Mouse (Mus musculus) stomach, embryonic 14.5 days (tissue): ENCODE data around the gene Tns3. TPM values are rescaled to one million over a fixed set of nuclear protein-coding genes. Genes with fewer than 3 reads are reported as not detected.
A peak's percentile ranks its signal among the peaks of the same experiment; 100 is the strongest.

Source experiments
- ATAC-seq: fragments of 200-750 bp; cut with Nextera tagmentation; 2 replicates; pipeline ENCODE4 v1.8.0; 2017; ENCODE audit warnings: low read depth, moderate TSS enrichment; ENCODE audit not compliant: insufficient number of reproducible peaks, insufficient read depth, low FRiP score
- H3K27ac ChIP-seq: fragments of 300-500 bp; sonication (generic); 2 replicates; pipeline ENCODE4 v1.5.1; 2014; ENCODE audit warnings: mild to moderate bottlenecking, low read length, moderate library complexity, mixed read lengths
- H3K27me3 ChIP-seq: fragments of 300-500 bp; sonication (generic); 2 replicates; pipeline ENCODE4 v1.6.1; 2014; ENCODE audit warnings: low read length, control low read depth, mixed read lengths; ENCODE audit not compliant: control insufficient read depth, insufficient read depth
- H3K36me3 ChIP-seq: fragments of 300-500 bp; sonication (generic); 2 replicates; pipeline ENCODE4 v1.6.1; 2014; ENCODE audit warnings: mild to moderate bottlenecking, control low read depth, low read length, moderate library complexity, mixed read lengths; ENCODE audit not compliant: control insufficient read depth, insufficient read depth
- H3K4me1 ChIP-seq: fragments of 300-500 bp; sonication (generic); 2 replicates; pipeline ENCODE4 v1.6.1; 2014; ENCODE audit warnings: low read length, control low read depth, mixed read lengths; ENCODE audit not compliant: control insufficient read depth, insufficient read depth
- H3K4me2 ChIP-seq: fragments of 300-500 bp; sonication (generic); replicated peaks from 2 replicates; pipeline ENCODE4 v1.6.1; 2014; ENCODE audit warnings: low read depth, low read length, control low read depth
- H3K4me3 ChIP-seq: fragments of 300-500 bp; sonication (generic); 2 replicates; pipeline ENCODE4 v1.5.1; 2014; ENCODE audit warnings: low read depth, low read length, control low read depth
- H3K9ac ChIP-seq: fragments of 300-500 bp; sonication (generic); replicated peaks from 2 replicates; pipeline ENCODE4 v1.6.1; 2014; ENCODE audit warnings: low read depth, mild to moderate bottlenecking, control low read depth, low read length, moderate library complexity, mixed read lengths
- H3K9me3 ChIP-seq: fragments of 300-500 bp; sonication (generic); 2 replicates; pipeline ENCODE4 v1.6.1; 2016; ENCODE audit warnings: low read depth, low read length, control low read depth; ENCODE audit not compliant: control insufficient read depth
- WGBS: fragments of 180-500 bp; shearing (Covaris S2); extraction: QIAGEN DNeasy Blood & Tissue Kit; methylation state at CpG from one replicate; pipeline ENCODE4 v1.1.7; 2014; 5-methylcytosine and 5-hydroxymethylcytosine counted together
- polyA plus RNA-seq: library from polyadenylated mRNA; unstranded; fragments of >200 nt; fragmentation: Nextera tagmentation; extraction: Ambion mirVana; gene quantifications from 2 replicates; pipeline ENCODE4 v1.2.1, GENCODE M21; 2014

The Tns3 gene
- polyA plus RNA-seq, 1 experiment from 2014 or later: 31.2 TPM

DNA sequence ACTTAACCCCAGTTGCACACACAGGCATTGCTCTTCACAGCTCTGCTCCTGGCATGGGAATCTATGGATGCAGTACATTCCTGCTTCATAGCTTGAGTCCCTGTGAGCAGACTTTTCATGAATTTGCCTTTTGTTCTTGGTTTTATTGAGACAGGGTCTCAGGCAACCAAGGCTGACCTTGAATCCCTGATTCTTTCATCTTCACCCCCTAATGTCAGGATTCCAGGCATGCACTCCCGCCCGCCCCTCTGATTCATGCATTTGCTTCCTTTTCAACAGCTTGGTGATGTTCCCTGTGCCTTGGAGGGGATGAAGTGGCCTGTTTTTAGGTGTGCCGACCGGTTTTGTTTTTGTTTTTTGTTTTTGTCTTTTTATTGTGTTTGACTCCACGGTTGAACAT, 35.4 kb upstream of the Tns3 start:
- Histone ChIP-seq H3K27ac (no peak overlapping the region), H3K4me3 (no peak overlapping the region), H3K36me3 (no peaks in the 10 kb centered on the region), H3K27me3 (no peaks in the 10 kb centered on the region), H3K4me2 (no peak overlapping the region), H3K9ac (no peak overlapping the region), H3K9me3 (no peaks in the 10 kb centered on the region), H3K4me1 (peaks cover 9% of the 10 kb centered on the region; the same call in 1 of the 2 replicates)
- ATAC-seq: no peak
- 76% methylated on average over 5 of the region's 5 CpGs for WGBS

DNA sequence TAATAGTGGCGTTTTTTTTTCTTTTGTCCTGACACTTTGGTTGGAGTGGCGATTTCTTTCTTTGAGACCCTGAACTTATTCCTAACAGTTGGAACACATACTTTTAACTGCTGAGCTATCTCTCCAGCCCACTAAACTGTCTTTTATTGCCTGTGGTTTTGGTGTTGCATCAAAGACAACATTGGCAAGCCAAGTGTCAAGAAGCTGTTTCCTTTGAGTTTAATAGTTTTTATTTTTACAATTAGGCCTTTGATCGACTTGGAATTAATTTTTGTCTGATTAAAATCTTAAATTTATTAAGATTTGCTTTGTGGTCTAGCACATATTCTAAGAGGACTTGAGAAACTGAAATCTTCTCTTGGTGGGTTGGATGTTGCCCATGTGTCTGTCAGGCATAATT, 33.3 kb upstream of the Tns3 start:
- no peak overlapping the region for H3K4me3 ChIP-seq
- peaks cover 21% of the 10 kb centered on the region for H3K4me1 ChIP-seq
- no peaks in the 10 kb centered on the region for H3K9me3 ChIP-seq
- H3K27ac ChIP-seq: no peak overlapping the region
- ATAC-seq: no peak
- H3K4me2 ChIP-seq: no peak overlapping the region
- H3K36me3 ChIP-seq: no peaks in the 10 kb centered on the region
- H3K27me3 ChIP-seq: no peaks in the 10 kb centered on the region
- H3K9ac ChIP-seq: no peak overlapping the region
- 85% methylated on average over 3 of the region's 3 CpGs for WGBS

DNA sequence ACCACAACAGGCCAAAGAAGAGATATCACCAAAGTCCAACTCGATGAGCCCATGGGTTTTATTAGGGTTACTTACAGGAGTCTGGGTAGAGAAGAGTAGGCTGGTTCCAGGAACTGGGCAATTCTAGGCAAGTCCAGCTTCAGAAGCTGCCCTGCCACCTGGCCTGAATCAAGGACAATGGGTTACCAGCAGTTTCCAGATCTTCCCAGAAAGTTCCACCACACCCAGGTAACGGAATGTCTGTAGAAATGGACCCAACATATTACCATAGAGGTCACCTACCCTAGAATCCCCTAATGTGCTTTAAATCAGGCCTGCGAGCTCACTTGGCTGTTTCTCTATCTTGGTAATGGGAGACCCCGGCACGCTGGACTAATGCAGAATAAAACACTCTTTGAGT, 29.8 kb upstream of the Tns3 start:
- H3K9me3 ChIP-seq: no peaks in the 10 kb centered on the region
- H3K27ac ChIP-seq: peak overlapping the region; percentile 34; the same call in 1 of the 2 replicates
- H3K9ac ChIP-seq: no peak overlapping the region
- WGBS: 96% methylated on average over 5 of the region's 5 CpGs
- no peak overlapping the region for H3K4me2 ChIP-seq
- no peaks in the 10 kb centered on the region for H3K36me3 ChIP-seq
- no peak overlapping the region for H3K4me3 ChIP-seq
- no peak for ATAC-seq
- no peaks in the 10 kb centered on the region for H3K27me3 ChIP-seq
- peaks cover 20% of the 10 kb centered on the region for H3K4me1 ChIP-seq

DNA sequence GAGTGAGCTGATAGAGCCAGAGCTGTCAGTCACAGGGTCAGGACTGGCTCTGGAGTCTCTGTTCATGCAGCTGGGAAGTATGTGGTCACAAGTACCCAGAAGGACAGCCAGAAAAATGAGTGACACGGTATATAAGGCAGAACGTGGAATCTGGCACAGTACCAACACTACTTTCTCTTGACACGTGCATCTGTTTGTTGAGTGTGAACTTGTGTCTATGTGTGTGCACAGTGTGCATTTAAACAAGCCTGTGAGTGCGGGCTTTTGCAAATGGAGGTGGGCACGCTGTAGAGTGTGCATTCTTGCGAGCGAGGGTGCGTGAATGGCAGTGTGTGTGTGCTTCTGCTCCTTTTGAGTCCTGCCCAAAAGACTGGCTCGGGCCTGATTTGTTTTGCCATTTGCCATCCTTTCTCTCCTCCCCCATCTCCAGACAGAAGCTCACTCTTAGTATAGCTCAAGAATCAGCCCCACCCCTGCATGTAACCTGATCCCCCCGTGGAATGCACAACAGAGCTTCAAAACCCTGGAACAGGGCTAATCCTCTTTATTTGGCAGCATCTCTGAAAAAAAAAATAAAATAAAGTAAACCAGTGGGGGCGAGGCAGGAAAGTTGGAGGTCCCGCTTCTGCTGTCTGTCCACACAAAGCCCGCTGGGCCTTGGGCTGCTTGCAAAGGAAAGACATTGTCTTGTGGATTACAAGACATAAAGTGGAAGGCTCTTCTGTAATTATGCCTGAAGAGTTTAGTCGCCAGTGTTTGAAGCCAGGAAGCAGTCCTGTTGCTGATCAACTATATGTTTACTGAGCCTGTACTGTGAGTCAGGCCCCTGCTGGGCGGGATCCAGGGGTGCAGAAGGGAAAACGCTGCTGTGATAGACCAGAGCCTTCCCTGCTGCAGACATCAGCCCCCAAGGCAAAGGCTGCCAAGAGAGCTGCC, 28.5 kb upstream of the Tns3 start:
- H3K9ac ChIP-seq: no peak overlapping the region; the same call in 1 of the 2 replicates
- no peaks in the 10 kb centered on the region for H3K36me3 ChIP-seq
- H3K9me3 ChIP-seq: no peaks in the 10 kb centered on the region
- H3K4me1 ChIP-seq: peaks cover 20% of the 10 kb centered on the region
- no peaks in the 10 kb centered on the region for H3K27me3 ChIP-seq
- peak overlapping the region; percentile 91 for H3K27ac ChIP-seq
- peak; percentile 80 for ATAC-seq
- H3K4me3 ChIP-seq: no peak overlapping the region
- H3K4me2 ChIP-seq: peak overlapping the region; percentile 26
- WGBS: 7% methylated on average over 16 of the region's 16 CpGs

DNA sequence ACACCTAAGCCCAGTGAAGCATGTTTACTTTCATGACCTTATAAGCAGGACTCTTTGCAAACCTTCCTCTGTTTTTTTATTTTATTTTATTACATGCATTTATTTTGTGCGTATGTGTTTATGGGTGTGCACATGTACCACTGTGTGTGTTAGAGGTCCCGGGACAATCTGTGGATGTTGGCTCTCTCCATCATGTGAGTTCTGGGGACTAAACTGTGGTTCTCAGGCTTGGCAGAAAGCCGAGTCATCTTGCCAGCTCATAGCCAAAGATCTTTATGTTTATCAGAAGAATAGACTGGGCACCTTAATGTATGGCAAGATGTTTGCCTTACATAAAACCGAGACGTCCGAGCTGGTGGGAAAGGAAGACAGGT, 27.8 kb upstream of the Tns3 start:
- no peak for ATAC-seq
- Histone ChIP-seq H3K27me3 (no peaks in the 10 kb centered on the region), H3K4me2 (no peak overlapping the region), H3K36me3 (no peaks in the 10 kb centered on the region), H3K9me3 (no peaks in the 10 kb centered on the region), H3K9ac (no peak overlapping the region), H3K27ac (peak overlapping the region; percentile 91; the same call in 1 of the 2 replicates), H3K4me1 (peaks cover 20% of the 10 kb centered on the region), H3K4me3 (no peak overlapping the region)
- WGBS: 42% methylated on average over 6 of the region's 6 CpGs

DNA sequence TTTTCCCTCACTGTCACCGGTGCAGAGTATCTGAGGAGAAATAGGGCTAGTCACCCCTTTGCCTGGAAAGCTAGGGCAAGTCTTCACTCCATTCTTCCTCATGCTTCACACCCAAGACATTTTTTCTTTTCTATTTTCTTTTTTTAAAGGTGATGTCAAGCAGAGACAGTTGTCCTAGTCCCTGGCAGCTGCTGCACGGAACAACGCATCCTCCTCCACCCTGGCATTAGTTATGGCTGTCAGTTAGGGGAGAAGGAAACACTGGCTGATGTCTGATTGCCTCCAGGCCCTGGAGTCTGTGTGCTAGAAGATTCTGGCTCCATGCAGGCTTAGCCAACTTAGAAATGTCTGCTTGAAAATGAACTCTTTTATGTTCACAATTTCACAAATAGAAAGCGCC, 27.3 kb upstream of the Tns3 start:
- ATAC-seq: no peak

DNA sequence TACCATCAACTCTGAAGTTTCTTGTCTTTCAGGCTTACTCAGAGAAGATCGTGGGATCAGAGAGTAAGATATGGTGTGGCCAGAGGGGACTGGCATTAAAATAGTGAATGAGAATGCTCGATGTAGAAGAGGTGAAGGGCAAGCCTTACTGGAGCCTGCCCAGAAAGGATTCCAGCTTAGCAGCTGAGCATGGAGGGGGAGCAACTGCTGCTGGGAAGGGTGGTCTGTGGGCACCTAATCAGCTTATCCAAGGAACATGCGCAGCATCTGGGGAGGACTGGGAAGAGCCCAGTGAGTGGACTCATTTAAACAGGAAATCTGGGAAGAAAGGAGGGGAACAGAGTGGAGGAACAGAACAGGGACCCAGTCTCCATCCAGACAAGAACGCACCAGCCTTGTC, 26.3 kb upstream of the Tns3 start:
- no peak overlapping the region for H3K27ac ChIP-seq

More for the DNA sequence above, 27.3 kb upstream of the Tns3 start:
- WGBS: 63% methylated on average over 4 of the region's 4 CpGs
- H3K4me2 ChIP-seq: no peak overlapping the region
- peaks cover 20% of the 10 kb centered on the region for H3K4me1 ChIP-seq
- H3K27ac ChIP-seq: no peak overlapping the region
- H3K9me3 ChIP-seq: no peaks in the 10 kb centered on the region
- H3K36me3 ChIP-seq: no peaks in the 10 kb centered on the region
- H3K4me3 ChIP-seq: no peak overlapping the region
- H3K27me3 ChIP-seq: no peaks in the 10 kb centered on the region
- H3K9ac ChIP-seq: no peak overlapping the region

DNA sequence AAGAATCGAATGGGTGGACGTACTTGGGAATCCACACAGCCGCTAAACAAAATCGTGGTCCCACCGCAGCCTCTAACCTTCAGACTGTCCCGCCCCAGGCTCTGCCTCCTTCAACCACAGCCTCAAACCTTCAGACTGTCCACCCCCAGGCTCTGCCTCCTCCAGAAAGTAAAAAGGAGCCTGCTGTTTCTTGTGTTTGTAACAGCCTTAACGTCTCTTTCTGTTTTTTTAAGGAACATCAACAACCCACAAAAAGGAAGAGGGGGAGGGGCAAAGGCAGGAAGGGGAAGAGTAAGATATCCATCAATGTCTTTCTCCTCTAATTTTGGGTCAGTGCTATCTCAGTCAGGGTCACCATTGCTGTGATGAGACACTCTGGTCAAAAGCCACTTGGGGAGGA, 25.2 kb upstream of the Tns3 start:
- Histone ChIP-seq H3K27ac (no peak overlapping the region), H3K4me3 (no peak overlapping the region), H3K4me1 (peaks cover 20% of the 10 kb centered on the region), H3K4me2 (no peak overlapping the region), H3K27me3 (no peaks in the 10 kb centered on the region), H3K9me3 (no peaks in the 10 kb centered on the region), H3K9ac (no peak overlapping the region), H3K36me3 (no peaks in the 10 kb centered on the region)
- no peak for ATAC-seq
- 78% methylated on average over 7 of the region's 7 CpGs for WGBS

More for the DNA sequence above, 26.3 kb upstream of the Tns3 start:
- Histone ChIP-seq H3K27me3 (no peaks in the 10 kb centered on the region), H3K9ac (no peak overlapping the region), H3K36me3 (no peaks in the 10 kb centered on the region), H3K9me3 (no peaks in the 10 kb centered on the region), H3K4me1 (peaks cover 20% of the 10 kb centered on the region), H3K4me2 (no peak overlapping the region), H3K4me3 (no peak overlapping the region)
- no peak for ATAC-seq
- 76% methylated on average over 4 of the region's 4 CpGs for WGBS
